Mouse (Mus musculus) layer of hippocampus, adult 18-20 months (tissue): ENCODE results near the gene Iqce. TPM values are rescaled to one million over a fixed set of nuclear protein-coding genes. Genes with fewer than 3 reads are reported as not detected.

Experiments used
- DNase-seq, 2 experiments: peaks; one replicate each; pipeline ENCODE4 v3.0.0; 2022; ENCODE audit warnings: low spot score in 2 of 2
- total RNA-seq, 2 experiments: library from RNA; stranded (reverse); gene quantifications; 2 replicates each; pipeline ENCODE4 v1.2.3; 2021

Iqce gene
- total RNA-seq, 2 experiments from 2014 or later: 47.4 to 55.1 TPM

DNA sequence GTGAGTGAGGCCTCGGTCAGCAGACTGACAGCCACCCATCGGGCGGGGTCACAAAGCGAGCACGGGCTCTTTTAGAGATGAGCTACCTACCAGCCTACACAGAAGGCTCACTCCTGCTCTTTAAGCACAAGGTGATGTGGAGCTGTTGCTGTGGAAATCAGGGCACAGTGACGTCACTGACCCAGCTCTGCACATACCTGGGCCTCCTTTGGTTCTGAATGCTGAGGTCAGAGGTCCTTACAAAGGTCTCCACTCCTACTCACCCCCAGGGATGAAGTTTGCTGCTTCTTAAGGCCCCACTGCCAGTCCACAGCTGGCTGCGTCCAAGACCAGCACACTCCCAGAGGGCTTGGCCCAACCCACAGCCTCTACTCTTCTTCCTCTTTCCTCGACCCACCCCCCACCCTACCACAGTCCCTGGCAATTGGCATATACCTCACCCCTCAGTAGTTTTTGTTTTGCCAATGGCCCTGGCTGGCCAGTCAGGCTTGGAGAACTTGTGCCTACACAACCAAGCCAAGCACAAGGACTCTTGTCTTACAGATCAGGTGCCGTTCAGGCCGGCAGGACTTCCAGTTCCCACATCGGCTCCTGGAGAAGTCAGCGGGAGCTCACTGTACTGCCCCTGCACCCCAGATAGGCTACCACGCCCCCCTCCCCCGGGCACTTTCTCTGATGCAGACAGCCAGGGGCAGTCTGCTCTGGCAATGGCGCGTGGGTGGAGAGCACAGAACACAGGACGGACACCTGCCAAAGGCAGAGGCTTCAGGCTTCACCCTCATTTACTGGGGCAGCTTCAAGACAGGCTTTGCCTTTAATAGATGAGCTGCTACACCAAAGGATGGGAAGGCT, 39.2 kb downstream of the Iqce start:
- DNase-seq: no peak

DNA sequence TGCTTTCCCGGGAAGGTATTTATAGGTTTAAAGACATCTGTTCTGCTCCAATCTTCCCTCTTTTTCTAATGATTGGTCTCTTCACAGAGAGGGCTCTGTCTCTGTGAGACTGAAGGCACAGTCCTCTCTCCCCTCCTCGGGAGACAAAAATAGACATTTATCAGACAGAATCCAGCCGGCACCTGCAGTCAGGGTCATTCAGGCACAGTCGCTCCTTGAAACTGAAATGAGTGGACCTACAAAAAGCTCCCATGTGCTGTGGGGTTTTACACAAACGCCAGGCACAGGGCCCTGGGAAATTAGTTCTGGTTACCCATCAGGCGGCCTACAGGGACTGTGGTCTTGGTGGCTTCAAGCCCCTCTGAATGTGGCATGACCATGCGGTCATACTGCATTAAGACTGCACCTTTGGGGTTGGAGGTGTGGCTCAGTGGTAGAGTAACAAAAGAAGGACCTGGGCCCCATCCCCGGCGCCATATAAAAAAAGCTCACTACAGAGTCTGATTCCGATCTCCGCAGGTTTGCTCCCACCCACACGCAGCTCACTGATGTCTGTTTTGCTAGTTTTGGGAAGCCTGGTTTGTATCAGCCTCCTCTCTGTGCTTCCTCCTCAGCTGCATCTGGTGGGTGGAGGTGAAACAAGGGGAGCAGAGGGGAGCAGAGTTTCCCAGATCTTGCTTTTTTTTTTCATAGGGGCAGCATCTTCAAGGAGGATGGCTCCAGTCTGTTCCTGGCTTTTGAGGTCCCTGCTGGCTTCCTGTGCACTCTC, 40.1 kb downstream of the Iqce start:
- DNase-seq: peak in 1 of 2 experiments; percentile 72

DNA sequence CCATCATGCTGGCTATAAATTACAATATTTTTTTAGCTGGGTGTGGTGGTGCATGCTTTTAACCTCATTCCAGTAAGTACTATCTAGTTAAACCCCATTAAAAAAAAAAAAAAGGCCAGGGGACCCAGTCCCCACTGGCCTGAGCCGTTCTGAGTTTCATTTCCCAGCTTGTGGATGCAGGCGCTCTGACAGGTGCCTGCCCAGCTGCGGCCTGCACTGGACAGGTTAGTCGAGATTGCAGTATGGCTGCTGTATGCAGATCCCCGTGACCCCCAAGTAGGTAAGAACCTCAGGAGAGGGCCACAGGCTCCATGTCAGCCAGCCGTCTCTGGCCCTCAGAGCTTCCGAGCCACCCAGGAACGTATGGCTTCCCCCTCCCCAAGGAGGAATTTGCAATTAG, 40.8 kb downstream of the Iqce start:
- DNase-seq: no peak

DNA sequence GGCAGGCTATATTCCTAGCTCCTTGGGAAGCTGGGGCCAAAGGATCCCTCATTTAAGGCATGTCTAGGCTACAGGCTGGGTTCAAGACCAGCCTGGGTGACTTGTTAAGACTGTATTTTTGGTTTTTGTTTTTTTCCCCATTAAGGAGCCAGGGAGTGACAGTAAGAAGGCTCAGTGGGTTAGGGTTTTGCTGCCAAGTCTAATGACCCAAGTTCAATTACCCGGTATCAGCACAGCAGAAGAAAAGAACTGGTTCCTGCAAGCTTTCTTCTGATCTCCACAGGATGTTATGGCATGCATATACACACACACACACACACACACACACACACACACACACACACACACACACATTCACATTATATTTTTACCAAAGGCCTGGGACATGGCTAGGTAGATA, 41.8 kb downstream of the Iqce start:
- no peak for DNase-seq

DNA sequence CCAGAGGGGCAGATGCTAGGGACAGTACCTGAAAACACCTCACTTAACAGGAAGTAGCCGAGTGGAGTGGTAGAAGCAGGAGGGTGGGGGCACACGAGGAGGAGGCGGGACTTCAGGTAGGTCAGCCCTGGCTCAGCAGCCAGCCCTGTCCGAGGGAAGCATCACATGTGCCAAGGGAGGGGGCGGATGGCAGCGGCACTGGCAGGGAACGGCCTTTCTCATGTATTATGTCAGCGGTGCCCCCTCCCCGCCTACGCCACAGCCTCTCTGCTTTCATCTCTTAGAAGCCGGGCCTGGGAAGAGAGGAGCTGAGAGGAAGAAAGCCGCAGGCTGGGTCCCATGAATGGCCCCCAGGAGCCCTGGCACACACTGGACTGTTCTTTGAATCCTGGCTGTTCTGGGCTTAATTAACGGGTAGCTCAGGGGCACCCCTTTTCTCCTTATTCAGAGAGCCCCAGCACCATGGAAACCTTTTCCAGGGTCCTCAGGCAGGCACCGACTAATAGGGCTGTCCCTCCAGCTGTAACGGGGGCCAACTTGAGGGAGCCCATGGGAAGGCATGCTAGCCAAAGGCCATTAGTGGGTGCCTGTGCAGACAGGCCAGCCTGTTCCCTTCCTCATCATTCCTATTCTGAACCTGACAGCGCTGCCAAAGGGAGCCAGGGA, 42.4 kb downstream of the Iqce start:
- DNase-seq: peak; percentile 74 to 86

- DNase-seq: no peak
These were observed 47.9 kb downstream of the Iqce start for GRCm38 (mm10) chr5:140654096-140654845.

DNA sequence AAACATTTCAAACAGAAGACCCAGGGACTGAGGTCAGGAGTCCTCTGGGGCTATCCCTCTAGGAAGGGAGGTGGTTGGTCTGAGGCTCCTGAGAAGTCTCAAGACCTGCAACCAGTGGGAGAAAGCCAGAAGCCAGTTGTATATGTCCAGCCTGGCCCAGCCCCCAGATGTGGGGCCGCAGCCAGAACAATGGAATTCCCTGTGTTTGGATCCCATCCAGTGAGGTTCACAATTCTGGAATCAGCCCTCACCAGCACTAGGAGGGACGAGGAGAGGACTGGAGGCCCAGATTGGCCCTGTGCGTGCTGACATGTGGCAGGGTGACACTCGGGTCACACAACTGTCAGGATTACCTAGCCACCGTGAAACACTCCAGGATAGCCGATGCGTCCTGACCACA, 49.6 kb downstream of the Iqce start:
- DNase-seq: no peak

GRCm38 (mm10) chr5:140651231-140651630, 50.9 kb downstream of the Iqce start:
- DNase-seq: no peak

DNA sequence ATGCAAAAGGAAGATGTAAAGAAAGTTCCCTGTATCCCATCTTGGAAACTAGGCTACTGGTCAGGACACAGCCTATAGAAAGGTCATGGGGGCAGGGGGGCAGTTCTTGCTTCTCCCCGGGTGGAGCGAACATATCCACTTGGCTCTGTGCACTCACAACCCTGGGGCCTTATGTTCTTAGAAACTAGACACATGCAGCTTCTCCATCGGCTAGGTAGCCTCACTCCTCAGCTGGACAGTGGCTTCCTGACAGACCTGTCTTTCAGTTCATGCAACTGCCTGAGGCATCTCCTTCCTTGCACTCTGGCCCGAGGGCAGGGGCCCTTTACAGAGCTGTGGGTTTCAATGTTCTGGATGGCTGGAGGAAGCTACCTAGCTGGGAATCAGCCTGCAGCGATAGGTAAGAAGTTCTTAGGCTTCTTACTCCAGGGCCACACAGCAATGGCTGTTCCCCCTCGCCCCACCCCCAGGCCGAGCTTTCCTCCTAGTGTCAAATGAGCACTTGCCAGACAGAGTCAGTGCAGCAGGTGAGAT, 52.2 kb downstream of the Iqce start:
- DNase-seq: no peak

DNA sequence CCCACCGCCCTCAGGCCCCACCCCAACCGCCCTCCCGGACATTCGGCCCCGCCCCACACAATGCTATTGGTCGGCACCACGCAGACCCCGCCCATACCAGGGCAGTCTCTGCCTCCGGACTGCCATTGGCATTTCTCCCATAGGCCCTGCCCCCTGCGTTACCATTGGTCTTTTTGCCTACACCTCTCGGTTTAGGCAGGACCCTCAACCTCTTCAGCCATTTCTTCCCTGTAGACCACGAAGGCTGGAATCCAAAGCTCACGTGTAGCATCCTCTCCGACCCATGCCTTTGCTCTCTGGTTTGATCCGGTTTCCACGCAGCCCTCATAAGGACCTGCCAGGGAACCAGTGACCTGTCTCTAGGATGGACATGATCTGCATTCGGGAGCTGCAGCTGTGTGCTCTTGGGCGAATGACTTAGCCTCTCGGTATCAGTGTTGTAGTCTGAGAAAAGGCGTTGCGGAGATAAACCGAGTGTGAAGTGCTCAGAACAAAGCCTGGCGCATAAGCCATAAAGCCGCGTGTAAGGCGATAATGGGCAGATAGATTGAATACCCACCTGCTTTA, 53.0 kb downstream of the Iqce start:
- peak; percentile 95 to 97 for DNase-seq

DNA sequence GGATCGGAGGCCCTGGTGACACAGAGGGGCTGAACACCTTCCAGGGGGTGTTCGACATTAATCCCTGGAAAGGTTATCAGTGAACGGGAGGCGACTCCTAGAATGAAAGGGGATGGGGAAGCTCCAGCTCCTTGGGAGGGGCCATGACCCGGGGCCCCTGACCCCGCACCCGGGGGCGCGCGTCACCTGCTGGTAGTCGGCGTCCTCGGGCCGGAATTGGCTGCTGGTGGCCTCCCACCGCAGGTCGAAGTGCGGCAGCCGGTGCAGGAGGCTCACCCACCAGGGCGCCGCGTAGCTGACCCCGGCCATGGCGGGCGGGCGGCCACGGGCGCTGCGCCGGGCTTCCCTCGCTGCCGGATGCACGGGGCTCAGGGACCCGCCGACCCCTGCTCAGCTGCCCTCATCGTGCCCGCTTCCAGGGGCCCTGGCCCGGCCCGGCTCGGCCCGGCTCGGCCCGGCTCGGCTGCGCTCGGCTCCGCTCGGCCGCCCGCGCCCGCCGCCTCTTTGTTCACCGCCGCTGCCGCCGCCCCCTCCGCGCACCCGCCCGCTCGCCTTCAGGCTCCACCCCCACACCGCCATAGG, 53.6 kb downstream of the Iqce start, which contains the start of gene Ttyh3:
TSS of gene Ttyh3 (minus strand) at position 513 of the 582 bp plus-strand sequence.
- DNase-seq: no peak

- DNase-seq: peak in 1 of 2 experiments; percentile 70
These were observed 54.2 kb downstream of the Iqce start for GRCm38 (mm10) chr5:140647821-140648518.

- peak; percentile 68 to 78 for DNase-seq
These were observed 55.0 kb downstream of the Iqce start for GRCm38 (mm10) chr5:140647031-140647760.

GRCm38 (mm10) chr5:140646171-140646570, 56.0 kb downstream of the Iqce start:
- DNase-seq: no peak

- no peak for DNase-seq
These were observed 56.7 kb downstream of the Iqce start for GRCm38 (mm10) chr5:140645454-140645853.

- DNase-seq: no peak
These were observed 57.4 kb downstream of the Iqce start for GRCm38 (mm10) chr5:140644702-140645201.

GRCm38 (mm10) chr5:140644263-140644662, 57.9 kb downstream of the Iqce start:
- no peak for DNase-seq

DNA sequence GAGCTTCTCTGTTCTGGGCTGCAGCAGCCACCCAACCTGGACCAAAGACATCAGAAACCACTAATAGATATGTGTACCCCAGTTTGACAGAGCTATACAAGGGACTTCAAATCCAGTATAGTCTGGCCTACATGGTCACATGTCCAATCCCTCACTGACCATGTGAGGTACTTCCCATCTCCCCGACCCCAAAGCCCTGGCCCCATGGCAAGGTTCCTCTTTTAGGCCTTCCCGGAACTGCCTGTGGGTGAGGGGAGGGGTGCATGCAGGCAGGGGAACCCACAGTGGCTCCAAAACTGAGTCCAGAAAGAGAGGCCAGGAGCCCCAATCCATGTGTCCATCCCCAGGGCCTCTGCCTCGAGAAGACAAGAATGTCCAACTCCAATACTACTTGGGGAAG, 60.1 kb downstream of the Iqce start:
- no peak for DNase-seq
